Mouse (Mus musculus) embryonic fibroblast, embryonic 13.5 days (primary cell): ENCODE data around the gene March4.

ENCODE experiments used
- CTCF ChIP-seq: IDR thresholded peaks from 2 replicates; pipeline ENCODE4 v1.5.1; 2011; ENCODE audit warnings: mild to moderate bottlenecking, control low read depth, low read length, moderate library complexity, borderline replicate concordance; ENCODE audit not compliant: insufficient read depth
- POLR2A ChIP-seq: IDR thresholded peaks from 2 replicates; pipeline ENCODE4 v1.6.1; 2011; ENCODE audit warnings: low read depth, mild to moderate bottlenecking, control low read depth, low read length, moderate library complexity

DNA sequence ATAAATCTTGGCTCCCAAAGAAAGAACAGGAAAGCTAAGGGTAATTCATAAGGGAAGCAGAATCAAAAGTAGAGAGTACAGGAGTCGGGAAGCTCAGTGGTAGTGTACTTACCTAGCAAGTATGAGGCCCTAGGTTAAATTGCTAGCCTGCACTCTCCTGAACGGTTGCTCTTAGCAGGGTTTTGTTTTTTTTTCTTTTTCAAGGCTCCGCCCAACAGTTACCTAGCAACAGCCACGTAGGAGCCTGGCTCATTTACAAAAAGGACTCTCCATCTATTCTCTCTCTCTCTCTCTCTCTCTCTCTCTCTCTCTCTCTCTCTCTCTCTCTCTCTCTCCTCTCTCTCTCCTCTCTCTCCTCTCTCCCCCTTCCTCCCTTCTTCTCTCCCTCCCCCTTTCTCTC lies 42.1 kb upstream of the March4 start:
- no peak for TF ChIP-seq CTCF
- no peak for TF ChIP-seq POLR2A
